Mouse (Mus musculus) urinary bladder, postnatal 10 days (tissue): ENCODE data around the gene Bmp2.

Experiments
- DNase-seq: peaks from one replicate; pipeline ENCODE4 v3.0.0; 2022; ENCODE audit warnings: low spot score

Gene Bmp2

DNA sequence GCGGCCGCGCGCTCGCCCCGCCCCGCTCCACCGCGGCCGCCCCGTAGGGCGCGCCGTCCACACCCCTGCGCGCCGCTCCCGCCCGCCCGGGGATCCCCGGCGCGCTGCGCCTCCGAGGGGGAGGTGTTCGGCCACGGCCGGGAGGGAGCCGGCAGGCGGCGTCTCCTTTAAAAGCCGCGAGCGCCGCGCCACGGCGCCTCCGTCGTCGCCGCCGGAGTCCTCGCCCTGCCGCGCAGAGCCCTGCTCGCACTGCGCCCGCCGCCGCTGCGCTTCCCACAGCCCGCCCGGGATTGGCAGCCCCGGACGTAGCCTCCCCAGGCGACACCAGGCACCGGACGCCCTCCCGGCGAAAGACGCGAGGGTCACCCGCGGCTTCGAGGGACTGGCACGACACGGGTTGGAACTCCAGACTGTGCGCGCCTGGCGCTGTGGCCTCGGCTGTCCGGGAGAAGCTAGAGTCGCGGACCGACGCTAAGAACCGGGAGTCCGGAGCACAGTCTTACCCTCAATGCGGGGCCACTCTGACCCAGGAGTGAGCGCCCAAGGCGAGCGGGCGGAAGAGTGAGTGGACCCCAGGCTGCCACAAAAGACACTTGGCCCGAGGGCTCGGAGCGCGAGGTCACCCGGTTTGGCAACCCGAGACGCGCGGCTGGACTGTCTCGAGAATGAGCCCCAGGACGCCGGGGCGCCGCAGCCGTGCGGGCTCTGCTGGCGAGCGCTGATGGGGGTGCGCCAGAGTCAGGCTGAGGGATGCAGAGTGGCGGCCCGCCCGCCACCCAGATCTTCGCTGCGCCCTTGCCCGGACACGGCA lies at the start of gene Bmp2:
Gene Bmp2 (plus strand): TSS at position 129 of the 811 bp plus-strand sequence.
- DNase-seq, result no peak

DNA sequence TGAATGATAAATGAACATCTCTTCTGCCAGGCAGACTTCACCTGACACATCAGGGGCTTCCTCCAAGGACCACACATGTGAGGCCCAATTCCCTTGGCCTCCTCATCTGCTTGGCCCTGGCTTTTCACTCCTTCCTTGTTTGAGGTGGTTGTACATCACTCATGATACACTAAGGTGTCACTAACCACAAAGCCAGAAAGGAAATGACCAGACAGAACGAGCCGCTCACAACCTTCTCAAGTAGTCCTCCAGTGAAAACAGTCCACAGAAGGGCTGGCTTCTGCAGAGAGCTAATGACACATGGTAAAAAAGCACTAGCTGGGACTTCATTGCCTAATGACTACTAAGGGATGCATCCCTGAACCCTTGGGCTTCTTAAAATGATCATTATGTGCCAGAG lies 46.3 kb upstream of the Bmp2 start:
- DNase-seq, result no peak

DNA sequence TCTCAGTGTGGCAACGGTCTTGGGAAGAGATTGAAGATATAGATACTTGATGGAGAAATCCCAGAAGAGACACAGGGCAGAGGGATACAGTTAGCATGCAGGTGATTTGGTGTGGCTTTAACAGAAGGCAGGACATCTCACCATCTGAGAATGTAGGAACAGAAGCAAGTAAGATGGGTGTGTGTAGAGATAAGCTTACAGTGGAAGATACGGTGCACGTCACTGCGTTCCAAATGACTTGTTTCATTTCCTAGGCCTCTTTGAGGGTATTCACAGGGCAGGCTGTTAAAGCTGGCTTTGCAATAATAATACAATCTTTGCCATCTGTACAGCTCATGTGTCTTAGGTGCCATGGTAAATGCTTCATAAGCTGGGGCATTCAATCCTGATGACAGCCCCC lies 44.9 kb upstream of the Bmp2 start:
- no peak for DNase-seq

DNA sequence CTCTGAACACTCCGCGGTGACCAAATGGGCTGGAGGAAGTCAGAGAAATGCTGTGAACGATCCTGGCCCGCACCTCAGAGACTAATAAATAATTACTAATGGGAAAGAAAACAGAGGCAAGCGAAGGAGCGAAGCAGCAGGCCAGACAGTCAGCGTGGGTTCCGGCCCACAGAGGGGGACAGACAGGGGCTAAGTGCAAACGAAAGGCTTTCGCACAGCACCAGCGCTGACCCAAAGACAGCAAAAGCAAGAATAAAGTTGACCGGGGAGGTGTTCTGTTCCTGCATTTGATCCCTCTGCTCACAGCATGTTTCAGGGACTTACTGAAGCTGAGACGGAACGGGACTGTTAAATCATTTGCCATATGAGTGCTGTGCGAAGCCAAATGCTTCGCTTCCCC lies 42.8 kb upstream of the Bmp2 start:
- no peak for DNase-seq

DNA sequence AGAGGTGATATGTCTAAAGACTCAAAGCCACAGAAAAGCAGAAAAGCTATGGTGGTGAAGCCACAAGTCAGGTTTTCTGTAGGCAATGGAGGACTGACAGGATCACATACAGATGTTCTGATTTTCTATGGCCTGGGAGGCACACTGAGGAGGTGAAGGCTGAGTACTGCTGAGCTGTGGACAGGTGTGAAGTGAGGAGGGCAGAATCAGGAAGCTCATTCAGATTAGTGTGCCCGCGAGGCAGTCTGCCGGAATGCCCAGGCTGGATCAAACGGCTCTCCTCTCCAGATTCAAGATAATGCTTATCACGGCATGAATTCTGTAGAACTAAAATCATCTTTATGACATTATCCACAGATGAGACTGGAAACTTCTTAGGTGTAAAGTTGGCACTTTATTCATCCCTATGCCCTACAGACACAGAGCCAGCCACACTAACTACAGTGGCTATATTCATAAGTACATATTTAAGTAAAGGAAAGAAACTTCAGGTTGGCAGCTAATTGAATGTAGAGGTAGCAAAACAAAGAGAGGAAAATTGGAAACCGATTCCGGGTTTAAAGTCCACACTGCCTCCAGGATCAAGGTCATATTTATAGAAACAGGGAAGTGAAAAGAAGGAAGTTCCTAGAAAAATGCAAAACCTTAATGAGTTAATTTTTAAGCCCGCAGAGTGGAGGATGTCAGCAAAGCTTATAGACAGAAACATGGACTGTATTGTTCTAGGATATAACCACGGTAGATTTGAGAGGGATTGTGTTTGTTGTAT lies 40.8 kb upstream of the Bmp2 start:
- DNase-seq, result no peak

DNA sequence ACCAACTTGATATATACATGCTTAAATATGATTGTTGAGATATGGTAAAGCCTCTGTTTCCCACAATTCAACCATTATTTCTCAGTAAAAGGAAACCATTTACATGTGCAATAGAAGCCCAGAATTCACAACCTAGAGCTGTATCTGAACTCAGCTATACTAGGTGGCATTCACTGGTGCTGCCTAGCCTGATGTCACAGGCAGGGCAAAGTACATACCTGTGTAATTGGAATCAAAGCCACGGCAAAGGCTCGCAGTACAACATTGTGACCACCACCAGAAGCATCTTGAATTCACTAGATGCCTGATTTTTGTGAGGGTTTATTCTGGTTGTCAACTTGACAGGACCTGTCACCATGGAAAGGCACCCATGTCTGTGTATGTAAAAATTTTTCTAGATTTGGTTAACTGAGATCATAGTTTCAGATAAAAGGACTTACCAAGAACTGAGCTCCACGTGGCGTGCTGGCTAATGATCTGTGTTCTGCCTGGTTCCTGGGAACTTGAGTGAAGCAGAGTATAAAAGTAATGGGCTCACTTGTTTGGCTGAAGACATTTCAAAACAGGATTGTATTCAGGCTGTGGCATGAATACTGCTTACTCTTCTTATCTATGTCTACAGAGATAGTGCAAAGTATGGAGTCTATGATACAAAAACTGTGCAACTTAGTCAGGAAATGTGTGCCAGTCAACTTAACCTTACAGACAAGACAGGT lies 35.5 kb upstream of the Bmp2 start:
- no peak for DNase-seq

DNA sequence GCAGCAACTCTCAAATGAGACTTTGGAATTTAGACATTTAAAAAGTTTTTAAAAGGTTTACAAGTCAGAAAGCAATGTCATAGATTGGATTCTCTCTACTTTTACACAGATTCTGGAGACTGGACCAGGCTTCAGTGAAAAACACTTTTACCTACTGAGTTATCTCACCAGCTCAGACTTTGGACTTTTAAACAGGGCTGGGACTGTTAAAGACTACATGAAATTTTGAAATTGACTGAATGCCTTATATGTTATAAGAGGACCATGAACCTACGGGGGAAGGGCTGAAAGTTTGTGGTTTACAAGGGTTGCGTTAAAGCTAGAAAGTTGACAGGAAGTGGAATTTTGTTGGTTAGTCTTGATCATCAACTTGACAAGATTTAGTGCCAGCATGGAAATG lies 34.1 kb upstream of the Bmp2 start:
- DNase-seq, result no peak

DNA sequence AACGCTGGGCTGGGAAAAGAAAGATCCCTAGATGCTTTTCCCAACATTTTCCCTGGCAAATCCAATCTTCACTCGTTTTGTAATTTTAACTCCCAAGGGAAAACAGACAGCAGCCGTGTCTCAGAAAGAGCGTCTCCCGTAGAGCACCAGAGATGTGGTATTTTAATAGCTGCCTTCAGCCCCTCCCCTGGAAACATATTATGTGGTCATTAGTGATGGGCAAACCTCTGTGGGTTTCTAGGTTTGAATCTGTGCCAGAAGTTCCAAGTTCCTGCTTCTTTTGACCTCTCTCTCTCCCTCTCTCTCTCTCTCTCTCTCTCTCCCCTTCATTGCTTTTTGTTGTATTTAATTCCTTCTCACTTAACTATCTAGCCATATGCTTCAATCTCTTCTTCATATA lies 30.8 kb upstream of the Bmp2 start:
- no peak for DNase-seq

DNA sequence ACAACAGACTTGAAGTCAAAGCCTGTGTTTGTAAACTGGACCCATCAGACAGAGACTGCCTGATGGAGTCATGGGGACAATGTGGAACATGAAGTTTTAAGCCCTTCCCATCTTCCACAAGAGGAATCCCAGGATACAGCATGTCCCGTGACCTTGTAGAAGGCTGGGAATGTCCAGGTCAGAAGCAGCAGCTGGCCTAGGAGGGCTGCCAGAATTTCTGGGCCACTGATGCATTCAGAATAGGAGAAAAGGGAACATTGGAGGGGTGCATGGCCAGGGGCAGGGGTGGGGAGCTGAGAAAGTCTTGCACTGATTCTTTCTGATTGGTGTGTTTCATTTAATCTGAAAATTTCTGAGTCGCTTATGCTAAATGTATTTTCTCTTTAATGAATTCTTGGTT lies 29.8 kb upstream of the Bmp2 start:
- DNase-seq, result no peak

DNA sequence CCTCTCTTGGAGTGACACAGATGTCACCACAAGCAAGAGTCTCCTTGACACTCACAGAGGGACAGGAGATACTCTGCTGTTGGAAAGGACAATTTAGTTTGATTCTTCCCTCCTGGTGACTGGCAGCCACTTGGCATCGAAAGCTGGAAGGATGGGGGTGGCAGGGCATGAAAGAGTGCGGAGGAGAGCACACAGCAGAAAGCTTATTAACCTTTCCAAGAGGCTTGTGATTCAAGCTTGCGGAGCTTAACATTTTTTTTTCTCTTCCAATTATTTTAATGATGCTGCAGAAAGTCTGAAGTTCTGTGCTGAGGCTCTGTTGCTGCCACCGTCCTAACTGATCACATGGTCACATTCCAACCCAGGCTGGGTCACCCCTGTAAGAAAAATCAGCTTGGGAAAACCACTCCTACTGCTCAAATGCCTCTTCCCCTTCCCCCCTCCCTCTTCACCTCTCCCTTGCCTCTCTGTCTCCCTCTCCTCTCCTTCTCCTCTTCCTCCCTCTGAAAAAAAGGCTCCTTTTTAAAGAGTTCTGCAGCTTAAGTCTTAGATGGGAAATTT lies 26.3 kb upstream of the Bmp2 start:
- DNase-seq, result no peak

DNA sequence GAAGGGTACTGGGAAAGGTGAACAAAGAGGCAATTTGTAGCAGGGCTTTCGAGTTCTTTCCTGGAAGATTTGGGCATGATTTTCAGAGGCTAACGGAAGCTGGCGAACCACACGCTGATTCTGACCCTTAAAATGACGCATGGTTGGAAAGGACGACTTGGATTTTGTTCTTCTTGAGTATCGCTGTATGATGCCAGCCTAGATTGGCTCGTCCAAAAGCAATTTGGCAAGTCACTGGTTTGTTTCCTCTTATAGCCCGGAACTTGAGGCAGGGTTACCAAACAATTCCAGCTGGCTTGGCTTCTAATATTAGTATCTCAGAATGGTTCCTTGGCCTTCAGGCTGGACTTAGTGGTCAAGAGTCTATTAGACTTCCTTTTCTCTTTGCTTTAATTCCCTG lies 22.6 kb upstream of the Bmp2 start:
- DNase-seq, result no peak

DNA sequence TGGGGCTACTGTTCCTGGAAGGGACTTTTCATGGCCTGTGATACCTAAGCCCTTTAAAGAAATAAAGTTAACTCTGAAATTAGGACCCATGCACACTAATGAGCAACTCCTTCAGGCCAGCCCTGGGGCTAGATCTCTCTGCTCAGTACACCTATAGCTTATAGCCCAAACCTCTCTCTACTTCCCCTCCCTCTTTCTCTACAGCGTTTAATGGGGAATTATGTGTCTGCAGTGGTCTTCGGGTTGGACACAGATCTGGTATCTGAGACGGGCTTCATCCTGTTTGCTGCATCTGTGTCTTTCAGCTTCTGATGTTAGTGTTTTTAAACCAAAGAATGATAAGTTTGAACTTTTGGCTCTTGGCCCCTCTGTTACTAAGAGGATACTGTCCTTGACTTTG lies 18.9 kb upstream of the Bmp2 start:
- DNase-seq, result no peak

DNA sequence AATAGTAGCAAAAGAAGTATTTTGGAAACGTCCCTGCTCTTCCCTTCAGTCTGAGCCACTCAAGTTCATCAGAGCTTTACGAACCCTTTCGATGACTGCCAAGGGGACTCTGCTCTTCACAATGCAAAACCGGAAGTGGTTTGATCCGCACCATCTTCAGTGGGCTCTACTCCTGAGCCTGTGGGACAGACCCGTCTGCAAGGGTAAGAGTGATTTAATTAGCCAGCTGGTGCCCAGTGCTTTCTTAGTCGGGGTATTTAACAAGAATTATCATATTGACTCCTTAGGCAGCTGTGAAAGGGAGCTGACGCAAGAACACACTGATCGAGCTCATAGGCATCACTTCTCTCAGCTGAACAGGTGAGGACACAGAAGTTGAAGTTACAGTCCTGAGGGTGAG lies 16.5 kb upstream of the Bmp2 start:
- no peak for DNase-seq

DNA sequence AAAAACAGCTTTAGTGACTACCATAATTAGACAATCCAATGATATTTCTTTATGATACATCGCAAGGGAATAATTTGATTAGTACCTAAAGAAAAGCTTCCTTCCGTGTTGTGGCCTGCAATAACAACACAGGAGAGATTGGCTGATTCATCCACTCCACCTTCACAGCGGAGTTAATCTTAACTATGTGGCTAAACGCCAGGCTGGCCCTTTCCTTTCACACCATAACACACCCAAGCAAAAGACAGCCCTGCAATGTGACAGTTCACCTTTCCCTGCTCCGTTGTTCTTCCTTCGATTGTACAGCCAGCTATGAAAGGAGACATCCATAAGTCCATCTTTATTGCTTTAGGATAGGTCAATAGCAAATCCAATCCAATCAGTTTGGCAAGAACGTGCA lies 15.1 kb upstream of the Bmp2 start:
- DNase-seq, result no peak

DNA sequence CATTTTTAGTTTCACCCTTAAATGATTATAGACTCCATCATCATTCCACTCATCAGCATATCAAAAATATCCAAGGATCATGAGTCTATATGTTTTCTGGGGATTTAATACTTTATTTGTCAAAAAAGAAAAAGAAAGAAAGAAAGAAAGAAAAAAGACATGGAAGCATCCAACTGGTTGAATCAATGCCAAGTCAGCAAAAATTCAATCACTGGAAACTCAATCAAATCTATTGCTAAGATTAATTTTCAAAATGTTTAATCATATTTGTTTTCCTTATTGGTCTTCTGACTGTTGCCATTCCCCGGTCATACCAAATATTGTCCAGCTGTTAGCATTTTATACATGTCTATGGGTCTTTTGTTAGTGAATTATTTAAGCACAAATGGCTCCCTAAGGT lies 11.3 kb upstream of the Bmp2 start:
- DNase-seq, result no peak

DNA sequence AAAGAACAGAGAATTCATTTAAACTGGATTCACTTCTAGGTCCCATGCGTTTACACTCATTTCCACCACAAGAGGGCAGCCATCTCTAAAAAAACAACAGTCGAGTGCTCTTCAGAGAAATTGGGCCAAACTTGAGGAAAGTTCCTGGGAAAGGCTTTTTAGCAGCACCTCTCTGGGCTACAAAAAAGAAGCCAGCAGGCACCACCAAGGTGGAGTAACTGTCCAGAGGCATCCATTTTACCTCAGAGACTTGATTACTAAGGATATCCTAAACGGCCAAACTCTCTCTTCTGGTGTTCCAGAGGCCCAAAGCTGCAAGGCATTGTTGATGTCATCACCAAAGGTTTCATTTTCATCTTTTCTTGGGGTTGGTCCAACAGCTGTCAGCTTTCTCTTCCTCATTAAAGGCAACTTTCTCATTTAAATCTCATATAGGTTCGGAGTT lies 1.7 kb upstream of the Bmp2 start:
- no peak for DNase-seq

DNA sequence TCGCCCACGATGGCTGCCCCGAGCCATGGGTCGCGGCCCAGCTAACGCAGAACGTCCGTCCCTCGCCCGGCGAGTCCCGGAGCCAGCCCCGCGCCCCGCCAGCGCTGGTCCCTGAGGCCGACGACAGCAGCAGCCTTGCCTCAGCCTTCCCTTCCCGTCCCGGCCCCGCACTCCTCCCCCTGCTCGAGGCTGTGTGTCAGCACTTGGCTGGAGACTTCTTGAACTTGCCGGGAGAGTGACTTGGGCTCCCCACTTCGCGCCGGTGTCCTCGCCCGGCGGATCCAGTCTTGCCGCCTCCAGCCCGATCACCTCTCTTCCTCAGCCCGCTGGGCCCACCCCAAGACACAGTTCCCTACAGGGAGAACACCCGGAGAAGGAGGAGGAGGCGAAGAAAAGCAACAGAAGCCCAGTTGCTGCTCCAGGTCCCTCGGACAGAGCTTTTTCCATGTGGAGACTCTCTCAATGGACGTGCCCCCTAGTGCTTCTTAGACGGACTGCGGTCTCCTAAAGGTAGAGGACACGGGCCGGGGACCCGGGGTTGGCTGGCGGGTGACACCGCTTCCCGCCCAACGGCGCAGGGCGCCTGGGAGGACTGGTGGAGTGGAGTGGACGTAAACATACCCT lies 995 bp downstream of the Bmp2 start:
- no peak for DNase-seq

DNA sequence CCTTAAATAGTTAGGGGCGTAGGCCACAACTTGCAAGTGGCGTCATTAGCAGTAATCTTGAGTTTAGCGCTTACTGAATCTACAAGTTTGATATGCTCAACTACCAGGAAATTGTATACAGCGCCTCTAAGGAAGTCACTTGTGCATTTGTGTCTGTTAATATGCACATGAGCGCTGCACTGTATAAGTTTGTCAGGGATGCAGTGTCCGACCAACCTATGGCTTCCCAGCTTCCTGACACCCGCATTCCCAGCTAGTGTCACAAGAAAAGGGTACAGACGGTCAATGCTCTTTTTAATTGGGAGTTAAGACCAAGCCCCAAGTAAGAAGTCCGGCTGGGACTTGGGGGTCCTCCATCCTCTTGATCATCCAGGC lies 1.9 kb downstream of the Bmp2 start:
- no peak for DNase-seq

DNA sequence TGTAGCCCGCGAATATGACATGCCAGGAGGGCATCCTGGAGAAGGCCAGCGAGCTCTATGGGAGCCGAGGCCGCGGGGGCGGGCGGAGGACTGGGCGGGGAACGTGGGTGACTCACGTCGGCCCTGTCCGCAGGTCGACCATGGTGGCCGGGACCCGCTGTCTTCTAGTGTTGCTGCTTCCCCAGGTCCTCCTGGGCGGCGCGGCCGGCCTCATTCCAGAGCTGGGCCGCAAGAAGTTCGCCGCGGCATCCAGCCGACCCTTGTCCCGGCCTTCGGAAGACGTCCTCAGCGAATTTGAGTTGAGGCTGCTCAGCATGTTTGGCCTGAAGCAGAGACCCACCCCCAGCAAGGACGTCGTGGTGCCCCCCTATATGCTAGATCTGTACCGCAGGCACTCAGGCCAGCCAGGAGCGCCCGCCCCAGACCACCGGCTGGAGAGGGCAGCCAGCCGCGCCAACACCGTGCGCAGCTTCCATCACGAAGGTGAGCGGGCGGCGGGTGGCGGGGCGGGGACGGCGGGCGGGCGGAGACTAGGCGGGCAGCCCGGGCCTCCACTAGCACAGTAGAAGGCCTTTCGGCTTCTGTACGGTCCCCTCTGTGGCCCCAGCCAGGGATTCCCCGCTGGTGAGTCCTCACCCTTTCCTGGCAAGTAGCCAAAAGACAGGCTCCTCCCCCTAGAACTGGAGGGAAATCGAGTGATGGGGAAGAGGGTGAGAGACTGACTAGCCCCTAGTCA lies 2.5 kb downstream of the Bmp2 start:
- DNase-seq, result no peak

DNA sequence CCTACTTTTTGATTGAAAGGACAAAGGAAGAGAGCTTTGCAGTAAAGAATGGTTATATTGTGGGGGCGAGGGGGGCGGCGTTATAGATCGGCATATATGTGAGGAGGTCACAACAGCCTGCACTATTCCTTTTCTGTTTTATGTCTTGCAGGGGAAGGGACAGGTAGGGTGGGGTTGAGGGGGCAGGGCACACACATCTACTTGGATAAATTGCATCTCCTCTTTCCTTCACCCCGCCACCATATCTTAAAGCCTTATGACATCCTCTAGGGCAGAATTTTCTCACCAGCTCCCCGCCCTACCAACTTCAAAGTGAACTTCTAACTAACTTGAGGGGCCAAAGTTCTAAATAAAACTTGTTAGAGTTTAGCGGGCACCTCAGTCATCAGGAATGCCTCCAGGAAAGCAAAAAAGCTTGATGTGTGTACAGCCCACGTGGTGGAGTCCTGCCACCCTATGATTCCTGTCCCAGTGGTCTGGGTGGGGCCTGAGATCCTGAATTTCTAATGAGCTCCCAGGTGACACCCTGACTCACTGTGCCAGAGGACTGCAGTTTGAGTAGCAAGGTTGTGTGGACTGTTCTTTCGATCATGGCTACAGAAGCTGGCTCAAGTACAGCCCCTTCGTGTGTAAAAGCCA lies 12.4 kb downstream of the Bmp2 start:
- DNase-seq, result no peak

DNA sequence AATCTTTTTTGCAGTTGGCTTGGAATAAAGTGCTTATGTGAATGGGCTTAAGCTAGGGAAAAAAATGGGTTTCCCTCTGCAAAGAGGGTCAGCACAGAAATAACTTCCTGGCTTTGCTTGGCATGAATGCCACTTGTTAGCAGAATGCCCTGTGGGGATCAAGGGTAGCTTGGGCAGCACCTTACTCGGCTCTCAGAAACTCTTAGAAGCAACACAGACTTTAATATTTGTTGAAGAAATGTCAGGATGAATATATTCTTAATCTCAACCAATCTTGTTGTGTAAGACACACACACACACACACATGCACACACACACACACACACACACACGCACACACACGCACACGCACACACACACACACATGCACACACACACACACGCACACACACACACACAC lies 13.5 kb downstream of the Bmp2 start:
- no peak for DNase-seq
